Mouse (Mus musculus): ENCODE data around the gene Ttn. TPM values are rescaled to one million over a fixed set of nuclear protein-coding genes. Genes with fewer than 3 reads are reported as not detected.

Ttn gene
- total RNA-seq (2023), result 0.24 TPM

GRCm38 (mm10) chr2:76982391-76983145 is at the start of gene Ttn:
Gene Ttn, minus strand, starts transcription at chr2:76982547.

DNA sequence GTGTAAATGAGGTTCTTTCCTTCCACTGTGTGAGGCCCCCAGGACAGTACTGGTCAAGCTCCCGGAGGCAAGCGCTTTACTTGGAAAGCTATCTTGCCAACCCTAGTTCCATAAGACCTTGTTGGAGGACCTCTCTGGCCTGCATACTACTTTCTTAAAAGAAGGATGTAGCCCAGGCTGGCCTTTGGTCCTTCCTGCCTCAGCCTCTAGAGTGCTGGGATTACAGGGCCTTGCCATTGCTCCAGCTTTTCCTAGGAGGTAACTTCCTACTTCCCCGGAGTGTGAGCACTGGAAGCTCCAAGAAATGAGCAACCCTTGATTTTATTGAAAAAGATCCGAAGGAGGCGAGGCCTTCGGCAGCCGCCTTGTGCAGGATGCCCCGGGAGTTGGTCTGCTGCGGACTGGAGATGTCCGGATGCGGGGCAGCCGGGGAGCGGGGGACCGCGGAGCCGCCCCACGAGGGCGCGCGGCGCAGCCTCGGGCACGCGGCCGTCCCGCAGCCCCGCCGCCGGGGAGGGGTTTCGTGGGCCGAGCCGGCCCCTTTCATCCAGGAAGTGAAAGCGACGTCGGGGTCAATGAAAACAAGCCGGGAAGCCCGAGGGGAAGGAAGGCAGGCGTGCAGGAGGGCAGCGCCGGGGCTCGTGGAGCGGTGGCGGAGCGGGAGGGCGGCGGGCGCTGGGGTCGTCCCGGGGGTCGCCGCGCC is 307.5 kb downstream of the Ttn start, which contains the start of gene Plekha3:
Plekha3 (plus strand) TSS at position 557 of the 703 bp plus-strand sequence.

DNA sequence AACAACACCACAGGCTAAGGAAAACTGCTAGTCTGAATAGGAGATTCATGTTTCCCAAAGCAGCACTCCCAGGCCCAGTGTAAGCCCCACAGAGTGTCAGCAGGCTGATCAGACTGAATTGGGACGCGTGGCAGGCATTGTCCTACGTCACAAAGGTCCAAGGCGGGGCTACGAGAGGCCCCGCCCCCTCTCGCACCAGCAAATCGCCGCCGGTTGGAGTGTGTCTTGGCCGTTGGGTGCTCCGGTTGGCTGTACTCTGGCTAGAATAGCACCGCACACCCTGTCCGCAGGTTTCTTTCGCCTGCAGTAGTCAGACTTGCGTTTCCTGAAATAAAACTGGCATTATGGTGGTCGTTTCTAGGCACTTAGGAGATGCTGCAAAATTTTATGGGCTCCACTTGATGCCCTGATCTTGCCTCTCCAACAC is 309.4 kb downstream of the Ttn start, which contains the start of gene Fkbp7:
Fkbp7 (minus strand) TSS at position 151 of the 427 bp plus-strand sequence.

Other genes with a start within 250 kb of the Ttn start
- gene Ccdc141, start 188.1 kb upstream of the Ttn start, total RNA-seq (2023), result 4.2 TPM

Measured in CD4-positive naive resting alpha-beta T cell, adult 57 days (primary cell).